8 mouse cellular contexts compared by ENCODE assay signal in the genomic region with DNA sequence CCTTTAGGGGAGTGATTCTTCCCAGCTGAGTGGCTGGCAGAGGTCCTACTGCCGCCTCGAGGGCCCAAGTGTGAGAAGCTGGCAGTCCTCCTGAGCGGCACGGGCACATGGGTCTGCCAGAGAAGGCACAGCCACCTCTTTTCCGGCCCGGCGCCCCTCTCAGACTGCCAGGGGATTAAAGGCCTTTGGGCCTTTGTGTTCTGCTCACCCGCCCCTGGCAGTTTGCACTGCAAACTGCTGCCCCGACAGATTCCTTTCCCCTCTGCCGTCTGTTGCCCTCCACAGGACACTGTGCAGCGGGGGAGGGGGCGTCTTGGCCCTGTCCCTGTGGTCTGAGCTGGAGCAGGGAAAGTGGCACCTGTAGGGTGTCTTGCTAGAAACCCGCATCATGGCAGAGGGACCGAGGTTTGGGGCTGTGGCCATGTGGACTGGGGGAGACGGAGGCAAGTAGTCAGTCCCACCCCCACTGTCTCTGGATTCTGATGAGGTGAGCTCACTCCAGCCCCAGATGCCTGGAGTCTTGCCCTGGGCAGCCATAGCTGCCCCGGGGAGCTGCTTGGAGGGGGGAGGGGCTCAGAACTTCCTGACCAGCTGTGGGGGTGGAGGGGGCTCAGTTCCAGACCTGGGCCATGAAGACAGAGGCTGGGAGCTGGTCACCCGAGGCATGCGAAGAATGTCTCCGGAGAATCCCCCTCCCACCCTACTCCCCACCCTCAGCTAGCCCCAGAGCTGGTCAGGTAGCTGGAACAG. TPM values are rescaled to one million over a fixed set of nuclear protein-coding genes. Genes with fewer than 3 reads are reported as not detected.
A peak's percentile ranks its signal among the peaks of the same experiment; 100 is the strongest.
DNase-seq lines count a peak whose midpoint lies in the region; ATAC-seq lines count a peak whose summit lies in the region.

No protein-coding gene starts in this region.

- 14% methylated on average over 19 of the region's 19 CpGs for WGBS in intestine, embryonic 14.5 days
- 5% methylated on average over 19 of the region's 19 CpGs for WGBS in midbrain, embryonic 16.5 days

- H3K4me3 ChIP-seq in intestine, embryonic 14.5 days (ENCODE audit: low read depth, low read length) = no peak overlapping the region
- no peak overlapping the region for H3K4me3 ChIP-seq in midbrain, embryonic 16.5 days (ENCODE audit: low read depth, low read length)

- no peaks in the 10 kb centered on the region for H3K27me3 ChIP-seq in intestine, embryonic 14.5 days (replicated peaks; ENCODE audit: control insufficient read depth, insufficient read depth, low read length)
- no peaks in the 10 kb centered on the region for H3K27me3 ChIP-seq in midbrain, embryonic 16.5 days (ENCODE audit: control insufficient read depth, insufficient read depth, low read depth, low read length)

- H3K27ac ChIP-seq in intestine, embryonic 14.5 days (ENCODE audit: low read depth) = peak overlapping the region; percentile 83
- H3K27ac ChIP-seq in midbrain, embryonic 16.5 days (ENCODE audit: low read length) = no peak overlapping the region

- no peak overlapping the region for H3K4me2 ChIP-seq in intestine, embryonic 14.5 days (ENCODE audit: low read length)
- H3K4me2 ChIP-seq in midbrain, embryonic 16.5 days (ENCODE audit: low read length) = no peak overlapping the region

- no peaks in the 10 kb centered on the region for H3K36me3 ChIP-seq in intestine, embryonic 14.5 days (ENCODE audit: control insufficient read depth, insufficient read depth, low read length)
- H3K36me3 ChIP-seq in midbrain, embryonic 16.5 days (ENCODE audit: control insufficient read depth, insufficient read depth, low read length) = no peaks in the 10 kb centered on the region

- H3K4me1 ChIP-seq in intestine, embryonic 14.5 days (replicated peaks; ENCODE audit: control insufficient read depth, insufficient read depth, low read length) = peaks cover 52% of the 10 kb centered on the region
- no peaks in the 10 kb centered on the region for H3K4me1 ChIP-seq in midbrain, embryonic 16.5 days (ENCODE audit: control insufficient read depth, insufficient read depth, low read length)

- DNase-seq in cerebellum, adult 11-12 months = peak; percentile 22
- DNase-seq in cerebellum, adult 9-10 months = no peak
- DNase-seq in NIH3T3 (ENCODE audit: low read depth) = peak; percentile 88
- peak; percentile 68 for DNase-seq in gastrocnemius, postnatal 10 days
- no peak for DNase-seq in intestine, embryonic 14.5 days (ENCODE audit: low spot score)
- DNase-seq in thymus, postnatal 4 days = no peak
- no peak for DNase-seq in natural killer cell, adult 2 months (ENCODE audit: low spot score in 2 of 2)

- peak; percentile 50 for ATAC-seq in intestine, embryonic 14.5 days (replicated peaks; ENCODE audit: low FRiP score, low TSS enrichment, low read depth)
- ATAC-seq in midbrain, embryonic 16.5 days = peak; percentile 45; the same call in 1 of the 2 replicates

- H3K9me3 ChIP-seq in intestine, embryonic 14.5 days (ENCODE audit: control insufficient read depth, low read length) = no peaks in the 10 kb centered on the region
- H3K9me3 ChIP-seq in midbrain, embryonic 16.5 days (replicated peaks; ENCODE audit: control insufficient read depth, low read length, poor library complexity, severe bottlenecking) = no peaks in the 10 kb centered on the region

- H3K9ac ChIP-seq in intestine, embryonic 14.5 days (ENCODE audit: low read length) = peak overlapping the region; percentile 25; the same call in 1 of the 2 replicates
- H3K9ac ChIP-seq in midbrain, embryonic 16.5 days (ENCODE audit: low read depth, low read length) = no peak overlapping the region

RNA-seq across cellular contexts. Expression of a gene that starts 26.4 kb away (rescaled TPM):
- total RNA-seq in gastrocnemius, postnatal 10 days (2021) = 100 to 1,000 TPM; 256 to 295 TPM
- 44.4 and 49.8 TPM in 2 replicates for polyA plus RNA-seq in intestine, embryonic 14.5 days (2014; fragmentation: Nextera tagmentation; extraction: Ambion mirVana)
- polyA plus RNA-seq in midbrain, embryonic 16.5 days (2015; fragmentation: Nextera tagmentation; extraction: Ambion mirVana) = 3.4 and 3.6 TPM in 2 replicates

RNA-seq across cellular contexts. Expression of a gene that starts 41.8 kb away (rescaled TPM):
- total RNA-seq in gastrocnemius, postnatal 10 days (2021) = not detected
- polyA plus RNA-seq in intestine, embryonic 14.5 days (2014; fragmentation: Nextera tagmentation; extraction: Ambion mirVana) = not detected in 2 replicates
- polyA plus RNA-seq in midbrain, embryonic 16.5 days (2015; fragmentation: Nextera tagmentation; extraction: Ambion mirVana) = not detected in 2 replicates

Comparison
In these comparisons a context has a peak if more than half of its experiments do, and no peak if none do; other contexts are left out.
1. DNase-seq: peak in cerebellum, adult 11-12 months (single experiment), NIH3T3 (single experiment) and gastrocnemius, postnatal 10 days (single experiment); none in cerebellum, adult 9-10 months (single experiment), intestine, embryonic 14.5 days (single experiment), thymus, postnatal 4 days (single experiment) and natural killer cell, adult 2 months (0 of 2).